Mouse (Mus musculus): ENCODE results near the gene Nme3. TPM values are rescaled to one million over a fixed set of nuclear protein-coding genes. Genes with fewer than 3 reads are reported as not detected.

The Nme3 gene
- polyA plus RNA-seq, 1 experiment from 2014 or later, result 79.8 TPM

DNA sequence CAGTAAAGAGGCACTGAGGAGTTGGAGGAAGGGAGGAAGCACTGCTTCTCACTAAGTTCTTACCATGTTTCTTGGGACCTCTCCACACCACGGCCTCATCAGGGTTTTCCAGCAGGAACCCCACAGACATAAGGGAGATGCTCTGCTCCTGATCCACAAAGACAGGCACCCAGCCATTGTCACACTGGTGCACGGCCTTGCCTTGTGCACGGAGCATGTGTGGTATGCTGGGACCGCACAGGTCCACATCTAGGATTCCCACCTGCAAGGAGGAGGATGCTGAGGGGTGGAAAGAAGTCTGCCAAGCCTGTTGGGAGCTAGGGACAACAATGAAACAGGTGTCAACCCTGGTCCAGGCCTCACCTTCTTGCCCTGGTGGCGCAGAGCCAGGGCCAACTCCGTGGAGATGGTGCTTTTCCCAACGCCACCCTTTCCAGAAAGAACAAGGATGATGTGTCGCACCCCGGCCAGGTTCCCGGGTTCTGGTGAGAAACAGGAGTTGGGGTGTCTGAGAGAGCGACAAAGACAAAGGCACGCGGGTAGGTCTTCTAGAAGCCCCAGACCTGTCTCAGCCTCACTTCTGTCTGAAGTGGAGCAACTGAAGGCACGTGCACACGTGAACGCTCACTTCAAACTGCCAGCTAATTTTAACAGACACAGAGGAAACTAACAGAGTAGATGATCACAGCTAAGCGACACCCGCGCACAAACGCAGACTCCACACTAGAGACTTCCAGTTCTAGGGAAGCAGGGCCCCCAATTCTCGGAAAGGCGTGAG is 10.8 kb upstream of the Nme3 start:
- no peak for ATAC-seq (ENCODE audit: insufficient read depth, low FRiP score, low read depth)
- H3K9ac ChIP-seq, result peak overlapping the region; percentile 68
- no peaks in the 10 kb centered on the region for H3K27me3 ChIP-seq (replicated peaks)
- H3K4me2 ChIP-seq, result peak overlapping the region; percentile 88
- 0 out of 2 replicates have a peak, but pooled peaks cover 14% of the 10 kb centered on the region for H3K36me3 ChIP-seq
- no peaks in the 10 kb centered on the region for H3K9me3 ChIP-seq
- peak overlapping the region; percentile 94 for H3K4me3 ChIP-seq (replicated peaks)
- no peak overlapping the region for H3K27ac ChIP-seq
- WGBS, result 23% methylated on average over 22 of the region's 22 CpGs
- H3K4me1 ChIP-seq, result peaks cover 24% of the 10 kb centered on the region

DNA sequence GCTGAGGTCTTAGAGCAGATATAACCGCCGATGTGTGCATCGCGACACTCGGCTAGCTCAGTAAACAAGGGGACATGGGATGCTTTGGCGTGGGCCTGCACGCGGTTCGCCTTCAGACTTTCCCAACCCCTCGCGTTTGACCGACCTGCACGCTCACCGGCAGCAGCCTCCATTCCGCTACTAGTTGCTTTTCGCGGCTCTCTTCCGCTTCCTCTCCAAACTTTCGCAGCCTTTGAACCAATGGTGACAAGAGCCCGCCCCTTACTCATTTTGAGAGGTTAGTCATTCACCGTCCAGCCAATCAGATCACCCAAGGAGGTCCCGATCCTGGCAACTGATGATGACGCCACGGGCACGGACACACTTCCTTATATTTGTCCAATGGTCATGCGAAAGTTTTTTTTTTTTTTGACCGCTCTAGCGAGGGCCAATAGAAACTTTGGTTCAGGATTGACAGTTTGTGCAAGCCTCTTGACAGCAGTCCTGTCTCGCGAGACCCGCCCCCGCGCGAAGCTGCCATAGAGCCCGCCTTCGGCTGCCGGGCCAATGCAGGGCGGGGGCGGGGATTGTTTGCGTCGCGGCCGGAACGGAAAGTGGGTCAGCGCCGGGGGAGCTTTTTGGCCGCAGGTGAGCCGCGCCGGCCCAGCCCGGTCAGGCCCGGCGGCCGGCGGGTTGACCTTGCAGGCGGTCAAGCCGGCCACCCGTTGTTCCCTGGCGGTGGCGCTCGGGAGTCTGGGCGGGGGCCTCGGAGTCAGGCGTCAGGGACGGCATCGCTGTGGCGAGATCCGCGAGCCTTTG is 10.0 kb upstream of the Nme3 start, which contains the start of the genes Nubp2 and Spsb3:
Gene Nubp2, minus strand, starts transcription at position 216 of the 798 bp plus-strand sequence.
Gene Spsb3, plus strand, starts transcription at position 510 of the 798 bp plus-strand sequence.
- Histone ChIP-seq H3K4me1 (peaks cover 24% of the 10 kb centered on the region), H3K36me3 (peaks cover 21% of the 10 kb centered on the region), H3K4me2 (peak within 1 kb of the TSS; percentile 88), H3K4me3 (replicated peaks) (peak within 1 kb of the TSS; percentile 94), H3K9me3 (no peaks in the 10 kb centered on the region), H3K9ac (peak within 1 kb of the TSS; percentile 83), H3K27ac (peak within 1 kb of the TSS; percentile 65), H3K27me3 (replicated peaks) (no peaks in the 10 kb centered on the region)
- under 1% methylated on average over 69 of the region's 69 CpGs for WGBS
- ATAC-seq (ENCODE audit: insufficient read depth, low FRiP score, low read depth), result peak; percentile 95

DNA sequence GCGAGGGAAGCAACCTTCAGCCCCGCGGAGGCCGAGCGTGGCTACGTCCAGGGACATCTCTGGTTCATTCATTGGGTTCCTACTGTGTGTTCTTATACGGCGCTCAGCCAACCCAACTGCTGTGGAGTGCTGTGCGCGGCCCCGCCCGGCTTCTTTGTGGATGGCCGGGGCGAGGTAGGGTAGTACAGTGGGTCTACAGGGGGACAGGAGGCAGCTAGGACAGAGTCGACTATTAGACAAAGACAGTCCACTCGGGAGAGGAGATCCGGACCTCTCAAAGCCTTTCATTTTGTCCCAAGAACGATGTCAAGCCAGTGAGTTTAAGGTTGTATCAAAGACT is 9.4 kb upstream of the Nme3 start:
- H3K9ac ChIP-seq, result peak overlapping the region; percentile 83
- peaks cover 24% of the 10 kb centered on the region for H3K4me1 ChIP-seq
- H3K9me3 ChIP-seq, result no peaks in the 10 kb centered on the region
- peak; percentile 5; the same call in 1 of the 2 replicates for ATAC-seq (ENCODE audit: insufficient read depth, low FRiP score, low read depth)
- H3K27me3 ChIP-seq (replicated peaks), result no peaks in the 10 kb centered on the region
- H3K4me2 ChIP-seq, result peak overlapping the region; percentile 81
- under 1% methylated on average over 18 of the region's 18 CpGs for WGBS
- peak overlapping the region; percentile 65 for H3K27ac ChIP-seq
- H3K4me3 ChIP-seq (replicated peaks), result peak overlapping the region; percentile 88
- H3K36me3 ChIP-seq, result peaks cover 26% of the 10 kb centered on the region

DNA sequence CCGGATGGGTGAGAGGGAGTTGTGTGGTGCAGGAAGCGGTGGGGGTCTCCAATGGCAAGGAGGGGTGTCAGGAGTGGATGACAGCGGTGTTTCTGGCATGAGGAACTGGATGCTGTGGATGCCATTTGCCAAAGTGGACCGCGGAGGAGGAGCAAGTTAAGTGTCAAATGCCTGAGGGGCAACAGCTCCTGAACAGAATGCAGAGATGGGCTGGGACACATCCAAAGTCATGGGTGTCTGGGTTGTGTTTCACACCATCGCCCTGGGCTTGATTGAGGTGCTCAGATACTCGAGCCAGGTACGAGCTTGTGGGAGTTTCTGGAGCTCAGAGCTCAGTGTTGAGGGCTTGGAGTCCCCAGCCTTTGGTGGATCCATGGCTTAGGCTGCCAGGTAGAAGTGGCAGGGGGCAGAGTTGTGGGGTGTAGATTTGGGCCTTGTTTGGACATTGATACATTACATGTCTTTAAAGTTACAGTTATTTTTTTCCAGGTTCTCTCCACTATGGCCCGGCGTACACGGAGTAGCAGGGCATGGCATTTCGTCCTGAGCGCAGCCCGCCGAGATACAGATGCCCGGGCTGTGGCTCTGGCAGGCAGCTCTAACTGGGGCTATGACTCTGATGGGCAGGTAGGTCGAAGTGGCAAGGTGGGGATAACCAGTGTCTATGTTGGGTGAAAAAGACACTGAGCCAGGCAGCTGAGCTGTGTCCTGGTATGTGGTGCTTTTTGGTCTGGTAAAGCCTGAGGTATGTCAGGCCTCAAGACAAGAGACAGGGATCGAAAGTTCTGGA is 8.8 kb upstream of the Nme3 start:
- peaks cover 31% of the 10 kb centered on the region for H3K36me3 ChIP-seq

DNA sequence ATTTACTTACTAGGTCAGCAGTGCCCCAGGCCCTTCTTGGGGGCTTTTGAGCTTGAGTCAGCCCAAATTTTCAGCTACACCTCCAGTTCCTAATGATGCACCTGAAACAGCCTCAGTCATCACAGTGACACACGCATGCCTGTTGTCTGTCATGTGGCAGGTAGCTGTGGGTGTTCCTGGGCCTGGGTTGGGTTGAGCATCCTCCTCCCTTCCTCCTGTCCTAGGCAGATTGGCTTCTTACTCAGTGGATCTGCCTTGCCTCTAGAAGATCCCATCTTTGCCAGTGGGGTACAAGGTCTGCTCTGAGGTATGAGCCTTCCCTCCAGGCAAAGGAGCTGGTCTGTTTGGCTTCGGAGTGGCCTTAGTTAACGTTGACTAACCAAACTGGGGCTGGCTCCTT is 7.4 kb upstream of the Nme3 start:
- H3K36me3 ChIP-seq, result peaks cover 33% of the 10 kb centered on the region
- WGBS, result 86% methylated on average over 3 of the region's 3 CpGs

More for the DNA sequence above, 8.8 kb upstream of the Nme3 start:
- H3K27me3 ChIP-seq (replicated peaks), result no peaks in the 10 kb centered on the region
- peak overlapping the region; percentile 83 for H3K9ac ChIP-seq
- 59% methylated on average over 18 of the region's 18 CpGs for WGBS
- H3K4me1 ChIP-seq, result peaks cover 24% of the 10 kb centered on the region
- ATAC-seq (ENCODE audit: insufficient read depth, low FRiP score, low read depth), result no peak
- no peak overlapping the region for H3K27ac ChIP-seq
- H3K4me2 ChIP-seq, result peak overlapping the region; percentile 81
- H3K9me3 ChIP-seq, result no peaks in the 10 kb centered on the region
- peak overlapping the region; percentile 88 for H3K4me3 ChIP-seq (replicated peaks)

GRCm38 (mm10) chr17:24890151-24891092 is 5.9 kb upstream of the Nme3 start:
- 80% methylated on average over 19 of the region's 19 CpGs for WGBS
- Histone ChIP-seq H3K36me3 (peaks cover 33% of the 10 kb centered on the region), H3K4me1 (peaks cover 27% of the 10 kb centered on the region), H3K27ac (no peak overlapping the region), H3K4me2 (no peak overlapping the region), H3K9me3 (no peaks in the 10 kb centered on the region), H3K4me3 (replicated peaks) (no peak overlapping the region), H3K27me3 (replicated peaks) (no peaks in the 10 kb centered on the region), H3K9ac (no peak overlapping the region)
- ATAC-seq (ENCODE audit: insufficient read depth, low FRiP score, low read depth), result no peak

More for the DNA sequence above, 7.4 kb upstream of the Nme3 start:
- Histone ChIP-seq H3K27me3 (replicated peaks) (no peaks in the 10 kb centered on the region), H3K4me1 (peaks cover 28% of the 10 kb centered on the region), H3K4me3 (replicated peaks) (no peak overlapping the region), H3K4me2 (no peak overlapping the region), H3K9ac (no peak overlapping the region), H3K9me3 (no peaks in the 10 kb centered on the region), H3K27ac (no peak overlapping the region)
- no peak for ATAC-seq (ENCODE audit: insufficient read depth, low FRiP score, low read depth)

DNA sequence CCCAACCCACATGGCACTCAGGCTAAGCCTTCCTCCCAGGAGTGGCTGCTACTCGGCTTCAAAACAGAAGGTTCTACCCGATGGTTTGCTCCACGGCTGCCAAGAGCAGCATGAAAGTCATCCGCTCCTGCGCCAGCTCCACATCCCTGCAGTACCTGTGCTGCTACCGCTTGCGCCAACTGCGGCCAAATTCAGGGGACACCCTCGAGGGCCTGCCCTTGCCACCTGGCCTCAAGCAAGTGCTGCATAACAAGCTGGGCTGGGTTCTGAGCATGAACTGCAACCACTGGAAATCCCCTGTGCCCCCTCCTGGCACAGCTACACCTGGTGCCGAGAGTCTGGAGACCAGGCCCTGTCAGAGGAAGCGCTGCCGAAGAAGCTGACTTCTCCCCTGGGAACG is 5.0 kb upstream of the Nme3 start:
- Histone ChIP-seq H3K27ac (no peak overlapping the region), H3K4me3 (replicated peaks) (no peak overlapping the region), H3K4me2 (no peak overlapping the region), H3K9ac (no peak overlapping the region), H3K27me3 (replicated peaks) (no peaks in the 10 kb centered on the region), H3K36me3 (peaks cover 33% of the 10 kb centered on the region), H3K9me3 (no peaks in the 10 kb centered on the region), H3K4me1 (peaks cover 30% of the 10 kb centered on the region)
- 82% methylated on average over 13 of the region's 13 CpGs for WGBS
- no peak for ATAC-seq (ENCODE audit: insufficient read depth, low FRiP score, low read depth)

DNA sequence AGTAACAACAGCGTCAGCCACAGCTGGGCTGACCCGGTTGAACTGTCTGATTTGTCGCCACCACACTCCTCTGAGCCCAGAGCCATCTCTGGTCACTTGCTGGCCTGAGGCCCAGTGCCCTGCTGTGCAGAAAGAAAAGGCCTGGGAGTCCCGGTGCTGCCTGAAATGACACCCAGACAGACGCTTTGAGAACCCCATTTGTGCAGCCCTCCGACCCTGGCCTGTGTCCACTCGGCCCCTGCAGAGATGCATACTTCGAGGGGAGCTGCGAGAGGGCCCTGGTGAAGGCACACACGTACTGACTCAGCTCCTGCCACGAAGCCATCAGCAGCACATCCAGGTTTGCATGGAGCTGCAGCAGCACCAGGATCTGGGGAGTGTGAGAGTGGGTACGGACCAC is 3.5 kb upstream of the Nme3 start:
- Histone ChIP-seq H3K9me3 (no peaks in the 10 kb centered on the region), H3K4me2 (no peak overlapping the region), H3K36me3 (peaks cover 35% of the 10 kb centered on the region), H3K4me1 (peaks cover 31% of the 10 kb centered on the region), H3K9ac (no peak overlapping the region), H3K27me3 (replicated peaks) (no peaks in the 10 kb centered on the region), H3K4me3 (replicated peaks) (no peak overlapping the region), H3K27ac (no peak overlapping the region)
- ATAC-seq (ENCODE audit: insufficient read depth, low FRiP score, low read depth), result no peak
- WGBS, result 91% methylated on average over 12 of the region's 12 CpGs

DNA sequence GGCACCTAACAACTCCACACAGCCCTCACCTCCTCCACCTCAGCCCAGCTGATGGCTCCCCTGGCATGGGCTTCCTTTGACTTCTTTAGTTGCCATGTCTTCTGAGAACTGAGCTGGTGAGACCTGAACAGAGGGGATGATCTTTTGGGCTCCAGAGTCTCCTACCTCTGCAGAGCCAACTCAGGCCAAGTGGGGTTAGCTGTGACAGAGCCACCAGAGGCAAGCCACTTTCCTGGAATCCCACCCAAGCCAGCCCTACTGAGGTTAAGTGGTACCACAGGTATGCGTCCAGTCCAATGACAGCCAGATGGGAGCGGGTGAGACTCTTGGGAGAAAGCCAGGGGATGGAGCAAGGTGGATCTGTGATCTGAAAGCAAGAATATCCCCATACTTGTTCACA is 3.0 kb upstream of the Nme3 start:
- no peak overlapping the region for H3K4me3 ChIP-seq (replicated peaks)
- no peak overlapping the region for H3K4me2 ChIP-seq

DNA sequence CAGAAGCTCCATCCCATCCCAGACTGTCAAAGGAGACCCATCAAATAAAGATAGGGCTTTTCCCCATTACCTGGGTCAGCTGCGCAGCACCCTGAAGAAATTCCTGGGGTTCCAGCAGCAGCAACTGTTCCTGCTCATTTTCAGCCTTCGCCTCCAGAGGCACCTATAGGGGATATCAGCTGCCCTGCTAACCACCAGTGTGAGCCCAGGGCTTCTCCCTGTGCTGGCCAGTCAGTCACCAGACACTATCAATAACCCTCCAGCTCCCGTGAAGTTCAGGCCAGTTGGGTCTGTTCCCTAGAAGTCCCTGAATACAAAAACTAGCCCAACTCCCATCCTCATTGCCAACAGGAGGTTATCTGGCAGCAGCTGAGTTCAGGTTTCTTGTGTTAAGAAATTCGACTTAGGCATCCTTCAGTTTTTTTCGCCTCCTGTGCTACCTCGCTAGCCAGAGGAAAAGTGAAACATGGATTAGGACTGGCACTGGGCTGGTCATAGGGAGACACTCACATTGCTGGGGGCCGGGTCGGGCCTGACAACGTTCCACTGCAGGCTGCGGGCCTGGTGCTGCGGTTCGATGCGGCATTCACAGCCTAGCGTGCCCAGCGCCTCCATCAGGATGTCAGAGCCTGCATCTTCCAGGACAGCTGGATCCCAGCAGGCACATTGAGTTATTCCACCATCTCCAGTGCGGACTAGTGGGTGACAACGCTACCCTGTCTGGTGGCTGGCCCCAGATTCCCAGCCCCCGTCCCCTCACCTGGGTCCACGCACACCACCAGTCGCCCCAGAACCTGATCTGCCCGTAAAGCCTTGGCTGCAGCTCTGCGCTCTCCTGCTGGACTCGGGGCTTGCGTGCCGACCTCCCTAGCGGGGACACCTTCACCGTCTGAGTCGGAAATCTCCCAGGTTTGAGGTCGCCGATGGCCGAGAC is 2.0 kb upstream of the Nme3 start:
- H3K9ac ChIP-seq, result peak overlapping the region; percentile 75
- peaks cover 27% of the 10 kb centered on the region for H3K4me1 ChIP-seq
- ATAC-seq (ENCODE audit: insufficient read depth, low FRiP score, low read depth), result no peak
- no peaks in the 10 kb centered on the region for H3K27me3 ChIP-seq (replicated peaks)
- 10% methylated on average over 31 of the region's 31 CpGs for WGBS
- no peaks in the 10 kb centered on the region for H3K9me3 ChIP-seq
- peaks cover 44% of the 10 kb centered on the region for H3K36me3 ChIP-seq
- H3K27ac ChIP-seq, result peak overlapping the region; percentile 85
- peak overlapping the region; percentile 86 for H3K4me2 ChIP-seq
- peak overlapping the region; percentile 84 for H3K4me3 ChIP-seq (replicated peaks)

More for the DNA sequence above, 3.0 kb upstream of the Nme3 start:
- ATAC-seq (ENCODE audit: insufficient read depth, low FRiP score, low read depth), result no peak
- Histone ChIP-seq H3K36me3 (peaks cover 39% of the 10 kb centered on the region), H3K4me1 (peaks cover 28% of the 10 kb centered on the region), H3K27ac (no peak overlapping the region), H3K27me3 (replicated peaks) (no peaks in the 10 kb centered on the region), H3K9me3 (no peaks in the 10 kb centered on the region), H3K9ac (no peak overlapping the region)
- 96% methylated on average over 2 of the region's 2 CpGs for WGBS
